Mouse (Mus musculus) embryonic facial prominence, embryonic 11.5 days (tissue): Measurements from ENCODE around the gene Zyg11a. TPM values are rescaled to one million over a fixed set of nuclear protein-coding genes. Genes with fewer than 3 reads are reported as not detected.
"Not testable (repeated sequence)": the region's sequence is repeated elsewhere in the genome, so short reads cannot be mapped to it uniquely, and the experiment has no call there.

Experiments
- ATAC-seq: fragments of 200-750 bp; cut with Nextera tagmentation; replicated peaks from 2 replicates; pipeline ENCODE4 v1.8.0; 2017; ENCODE audit warnings: low read depth; ENCODE audit not compliant: insufficient number of reproducible peaks, low FRiP score, low TSS enrichment
- DNase-seq: peaks from one replicate; pipeline ENCODE4 v3.0.0-alpha.2; 2015; ENCODE audit warnings: low spot score
- H3K27ac ChIP-seq: fragments of 300-500 bp; sonication (generic); replicated peaks from 2 replicates; pipeline ENCODE4 v1.5.1; 2014; ENCODE audit warnings: mild to moderate bottlenecking, low read depth, low read length, control low read depth
- H3K27me3 ChIP-seq: fragments of 300-500 bp; sonication (generic); 2 replicates; pipeline ENCODE4 v1.6.1; 2014; ENCODE audit warnings: mild to moderate bottlenecking, low read length, moderate library complexity, mixed read lengths; ENCODE audit not compliant: control insufficient read depth, insufficient read depth
- H3K36me3 ChIP-seq: fragments of 300-500 bp; sonication (generic); replicated peaks from 2 replicates; pipeline ENCODE4 v1.6.1; 2014; ENCODE audit warnings: low read depth, mild to moderate bottlenecking, low read length, moderate library complexity, mixed read lengths; ENCODE audit not compliant: control insufficient read depth, insufficient read depth
- H3K4me1 ChIP-seq: fragments of 300-500 bp; sonication (generic); 2 replicates; pipeline ENCODE4 v1.6.1; 2014; ENCODE audit warnings: low read length, mixed read lengths; ENCODE audit not compliant: control insufficient read depth, insufficient read depth
- H3K4me2 ChIP-seq: fragments of 300-500 bp; sonication (generic); 2 replicates; pipeline ENCODE4 v1.6.1; 2014; ENCODE audit warnings: low read depth, mild to moderate bottlenecking, control low read depth, low read length, moderate library complexity
- H3K4me3 ChIP-seq: fragments of 300-500 bp; sonication (generic); 2 replicates; pipeline ENCODE4 v1.5.1; 2014; ENCODE audit warnings: low read depth, low read length, control low read depth
- H3K9ac ChIP-seq: fragments of 300-500 bp; sonication (generic); replicated peaks from 2 replicates; pipeline ENCODE4 v1.6.1; 2014; ENCODE audit warnings: mild to moderate bottlenecking, control low read depth, low read length
- H3K9me3 ChIP-seq: fragments of 300-500 bp; sonication (generic); replicated peaks from 2 replicates; pipeline ENCODE4 v1.6.1; 2016; ENCODE audit warnings: mild to moderate bottlenecking, low read length, inconsistent platforms, mixed read lengths; ENCODE audit not compliant: control insufficient read depth
- WGBS: fragments of 180-500 bp; shearing (Covaris S2); extraction: QIAGEN DNeasy Blood & Tissue Kit; methylation state at CpG from one replicate; pipeline ENCODE4 v1.1.7; 2014; 5-methylcytosine and 5-hydroxymethylcytosine counted together
- polyA plus RNA-seq: library from polyadenylated mRNA; unstranded; fragments of >200 nt; fragmentation: Nextera tagmentation; extraction: Ambion mirVana; gene quantifications from 2 replicates; pipeline ENCODE4 v1.2.1, GENCODE M21; 2014

Zyg11a gene
- polyA plus RNA-seq, 1 experiment from 2014 or later, result not detected

DNA sequence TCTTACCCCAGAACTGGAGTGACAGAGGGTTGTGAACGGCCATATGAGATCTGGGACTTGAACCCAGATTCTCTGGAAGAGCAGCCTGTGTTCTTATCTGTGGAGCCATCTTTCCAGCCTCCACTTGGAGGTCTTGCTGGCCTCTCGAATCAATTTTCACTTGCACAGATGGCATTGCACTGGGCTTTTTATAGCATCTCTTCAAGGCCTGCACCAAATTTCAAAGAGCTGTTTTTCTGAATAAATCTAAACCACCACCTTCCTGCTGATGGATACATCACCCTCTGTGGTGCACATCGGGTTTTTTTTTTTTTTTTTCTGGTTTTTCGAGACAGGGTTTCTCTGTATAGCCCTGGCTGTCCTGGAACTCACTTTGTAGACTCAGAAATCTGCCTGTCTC is 51.0 kb downstream of the Zyg11a start:
- Histone ChIP-seq H3K27ac (no peak overlapping the region), H3K9me3 (no peaks in the 10 kb centered on the region), H3K4me2 (no peak overlapping the region), H3K4me3 (no peak overlapping the region), H3K27me3 (no peaks in the 10 kb centered on the region), H3K36me3 (no peaks in the 10 kb centered on the region), H3K4me1 (peaks cover 3% of the 10 kb centered on the region; the same call in 1 of the 2 replicates), H3K9ac (no peak overlapping the region)
- DNase-seq, result no peak
- 88% methylated on average over 4 of the region's 4 CpGs for WGBS
- ATAC-seq, result no peak

DNA sequence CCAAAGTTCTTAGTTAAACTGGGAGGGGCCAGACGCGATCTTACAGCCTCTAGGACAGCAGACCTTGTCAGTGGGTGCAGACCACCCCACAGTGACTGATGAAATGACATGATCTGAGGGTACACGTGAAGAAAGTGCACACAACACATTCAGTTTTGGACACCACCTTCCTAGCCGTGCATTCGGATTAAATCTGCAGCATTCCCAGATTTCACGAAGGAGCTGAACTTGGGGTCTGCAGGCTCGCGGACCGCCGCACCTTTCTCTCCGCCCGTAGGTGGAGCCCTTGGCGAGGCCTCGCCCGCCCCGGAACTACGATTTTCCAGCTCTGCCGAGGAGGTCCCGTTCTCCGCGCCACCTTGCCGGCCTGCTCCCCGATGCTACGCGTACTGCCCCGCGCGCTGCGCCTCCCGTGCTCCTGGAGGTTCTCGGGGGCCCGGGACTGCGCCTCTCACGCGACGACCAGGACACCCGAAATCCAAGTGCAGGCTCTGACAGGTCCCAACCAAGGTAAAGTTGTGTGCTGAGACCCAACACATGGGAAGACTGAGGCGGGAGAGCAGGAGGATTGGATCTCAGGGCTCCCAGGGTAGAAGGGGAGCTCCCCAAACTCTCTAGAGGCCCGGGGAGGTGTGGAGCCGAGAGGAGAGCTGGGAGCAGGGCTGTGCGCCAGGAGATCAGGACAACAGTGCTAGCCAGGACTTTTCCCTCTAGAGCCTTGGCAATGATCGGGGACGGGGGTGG is 52.5 kb downstream of the Zyg11a start, which contains the start of gene Echdc2:
Echdc2 (plus strand) TSS at position 286 of the 744 bp plus-strand sequence.
- Histone ChIP-seq H3K9ac (peak within 1 kb of the TSS; percentile 77), H3K4me1 (peaks cover 3% of the 10 kb centered on the region; the same call in 1 of the 2 replicates), H3K36me3 (no peaks in the 10 kb centered on the region), H3K27me3 (no peaks in the 10 kb centered on the region), H3K4me2 (peak within 1 kb of the TSS; percentile 97), H3K9me3 (no peaks in the 10 kb centered on the region), H3K4me3 (peak within 1 kb of the TSS; percentile 61), H3K27ac (no peak within 1 kb of the TSS)
- peak; percentile 79 for DNase-seq
- WGBS, result 1% methylated on average over 41 of the region's 43 CpGs
- ATAC-seq, result peak; percentile 29; the same call in 1 of the 2 replicates

DNA sequence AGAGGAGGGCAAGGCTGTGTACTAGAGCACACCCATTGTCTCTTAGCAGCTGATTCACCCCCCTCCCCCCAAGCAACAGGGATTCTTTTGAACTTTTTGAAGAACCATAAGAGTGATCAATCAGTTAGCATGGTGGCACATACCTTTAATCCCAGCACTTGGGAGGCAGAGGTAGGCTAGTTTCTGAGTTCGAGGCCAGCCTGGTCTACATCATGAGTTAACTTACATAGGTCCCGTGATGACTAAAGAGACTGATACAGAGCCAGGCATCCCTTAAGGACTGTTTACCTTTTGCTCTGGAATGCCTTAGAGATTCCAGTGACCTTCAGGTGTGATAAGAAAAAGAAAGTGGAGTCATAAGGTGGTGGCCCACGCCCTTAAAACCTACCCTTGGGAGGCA is 54.6 kb downstream of the Zyg11a start:
- no peaks in the 10 kb centered on the region for H3K36me3 ChIP-seq
- H3K27ac ChIP-seq, result no peak overlapping the region
- no peak overlapping the region for H3K4me3 ChIP-seq
- H3K9me3 ChIP-seq, result no peaks in the 10 kb centered on the region
- no peak overlapping the region for H3K4me2 ChIP-seq
- ATAC-seq (no peak), DNase-seq (no peak)
- WGBS, result 85% methylated on average over 3 of the region's 3 CpGs
- H3K4me1 ChIP-seq, result peaks cover 3% of the 10 kb centered on the region; the same call in 1 of the 2 replicates
- H3K9ac ChIP-seq, result no peak overlapping the region
- no peaks in the 10 kb centered on the region for H3K27me3 ChIP-seq

DNA sequence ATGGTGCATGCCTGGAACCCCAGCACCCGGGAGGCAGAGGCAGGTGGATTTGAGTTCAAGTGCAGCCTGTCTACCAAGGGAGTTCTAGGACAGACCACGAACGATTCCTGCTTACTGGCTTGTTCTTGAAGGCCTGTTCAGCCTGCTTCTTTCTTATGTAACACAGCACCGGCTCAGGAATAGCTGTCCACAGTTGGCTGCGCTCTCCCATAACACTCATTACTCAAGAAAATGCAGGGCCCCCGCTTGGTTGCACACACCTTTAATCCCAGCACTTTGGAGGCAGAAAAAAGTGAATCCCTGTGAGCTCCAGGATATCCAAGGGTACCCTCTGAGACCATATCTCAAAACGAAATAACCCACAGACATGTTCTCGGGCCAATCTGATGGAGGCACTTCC is 55.9 kb downstream of the Zyg11a start:
- WGBS, result 89% methylated on average over 8 of the region's 8 CpGs
- peaks cover 3% of the 10 kb centered on the region; the same call in 1 of the 2 replicates for H3K4me1 ChIP-seq
- no peak overlapping the region for H3K4me3 ChIP-seq
- H3K9ac ChIP-seq, result no peak overlapping the region
- H3K9me3 ChIP-seq, result no peaks in the 10 kb centered on the region
- no peaks in the 10 kb centered on the region for H3K36me3 ChIP-seq
- no peak overlapping the region for H3K27ac ChIP-seq
- DNase-seq (no peak), ATAC-seq (no peak)
- H3K4me2 ChIP-seq, result no peak overlapping the region
- H3K27me3 ChIP-seq, result no peaks in the 10 kb centered on the region

DNA sequence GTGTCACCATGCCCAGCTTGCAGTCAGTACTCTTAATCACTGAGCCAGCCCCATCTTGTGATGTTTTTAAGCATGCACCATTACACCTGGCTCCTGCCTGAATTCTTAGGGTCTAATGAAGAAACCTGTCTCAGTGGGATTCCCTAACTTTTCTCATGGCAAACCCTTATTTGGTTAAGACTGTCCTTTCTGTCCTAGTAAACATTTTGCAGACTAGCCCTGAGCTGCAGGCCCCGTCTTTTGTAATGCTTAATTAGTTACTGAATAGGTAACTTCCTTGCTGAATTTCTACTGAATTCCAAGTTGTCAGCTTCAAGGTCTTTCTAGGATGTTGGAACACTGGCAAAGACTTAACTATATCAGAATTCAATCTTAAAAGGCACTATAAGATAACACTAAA is 62.7 kb downstream of the Zyg11a start:
- not testable (repeated sequence) for ATAC-seq, H3K36me3 ChIP-seq, H3K27me3 ChIP-seq, H3K4me3 ChIP-seq, H3K4me1 ChIP-seq, H3K9ac ChIP-seq, H3K27ac ChIP-seq, H3K4me2 ChIP-seq, H3K9me3 ChIP-seq, DNase-seq
- 78% methylated on average over 1 of the region's 1 CpGs for WGBS

DNA sequence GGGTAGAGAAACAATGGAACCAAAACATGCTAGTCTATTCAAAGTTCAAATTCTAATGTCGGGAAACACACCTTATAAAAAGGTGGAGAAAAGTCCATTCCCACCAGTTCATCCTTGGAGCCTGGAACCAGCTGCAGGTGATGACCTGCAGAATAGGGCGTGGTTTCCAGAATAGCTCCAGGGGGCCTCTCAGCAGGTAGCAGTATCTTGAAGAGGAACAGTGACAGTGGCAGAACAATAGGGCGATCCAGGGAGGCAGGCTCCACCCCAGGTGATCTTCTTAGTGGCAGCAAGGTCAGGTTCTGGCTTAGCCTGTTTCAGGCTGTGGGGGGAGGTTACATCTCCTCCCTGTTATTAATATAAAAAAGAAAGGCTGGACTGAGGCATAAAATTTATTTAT is 72.3 kb downstream of the Zyg11a start:
- 40% methylated on average over 3 of the region's 3 CpGs for WGBS
- not testable (repeated sequence) for DNase-seq, H3K27ac ChIP-seq, H3K4me3 ChIP-seq, H3K9me3 ChIP-seq, H3K36me3 ChIP-seq, H3K4me2 ChIP-seq, H3K4me1 ChIP-seq, H3K9ac ChIP-seq, H3K27me3 ChIP-seq, ATAC-seq

DNA sequence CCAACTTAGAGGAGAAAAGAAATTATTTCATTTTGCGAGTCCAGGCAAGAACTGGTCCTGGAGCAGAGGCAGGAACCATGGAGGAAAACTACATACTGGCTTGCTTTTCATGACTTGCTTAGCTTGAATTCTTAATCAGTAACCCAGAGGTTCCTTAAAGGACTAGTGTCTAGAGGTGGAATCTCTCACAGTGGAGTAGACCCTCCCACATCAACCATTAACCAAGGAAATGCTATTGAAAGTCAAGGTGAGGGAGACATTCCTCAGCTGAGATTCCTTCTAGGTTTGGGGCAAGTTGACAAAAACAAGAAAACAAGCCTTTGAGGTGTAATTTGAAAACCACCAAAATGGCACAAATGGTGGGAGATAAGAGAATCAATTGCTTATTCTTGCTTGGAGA is 73.0 kb downstream of the Zyg11a start, which contains the start of gene Scp2:
Scp2 (minus strand) TSS at position 119 of the 400 bp plus-strand sequence.
- Histone ChIP-seq H3K27me3 (no peaks in the 10 kb centered on the region), H3K36me3 (no peaks in the 10 kb centered on the region), H3K9ac (no peak within 1 kb of the TSS), H3K9me3 (no peaks in the 10 kb centered on the region), H3K27ac (no peak within 1 kb of the TSS), H3K4me3 (no peak within 1 kb of the TSS), H3K4me1 (no peaks in the 10 kb centered on the region), H3K4me2 (no peak within 1 kb of the TSS)
- ATAC-seq (no peak), DNase-seq (no peak)
- 80% methylated on average over 1 of the region's 1 CpGs for WGBS

DNA sequence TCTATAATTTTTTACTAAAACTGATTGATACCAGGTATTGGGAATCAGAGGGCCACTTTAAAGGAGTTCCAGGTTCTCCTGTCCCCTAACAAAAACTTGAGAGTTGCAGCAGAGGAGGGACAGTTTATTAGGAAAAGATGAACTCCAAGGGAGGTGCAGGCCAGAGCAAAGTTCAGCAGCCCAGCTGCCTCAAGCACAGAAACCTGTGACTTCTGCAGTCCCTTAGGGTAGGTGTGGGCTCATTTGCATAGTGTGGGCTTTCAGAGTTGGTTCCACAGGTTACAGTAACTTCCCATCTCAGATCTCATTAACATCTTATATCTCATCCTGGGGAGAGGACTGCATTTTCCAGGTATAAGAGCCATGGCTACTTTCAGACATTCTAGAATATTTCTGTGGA is 74.1 kb downstream of the Zyg11a start:
- H3K36me3 ChIP-seq, result no peaks in the 10 kb centered on the region
- ATAC-seq, result no peak
- H3K9ac ChIP-seq, result no peak overlapping the region
- no peak for DNase-seq
- no peaks in the 10 kb centered on the region for H3K27me3 ChIP-seq
- no peak overlapping the region for H3K4me3 ChIP-seq
- H3K27ac ChIP-seq, result no peak overlapping the region
- H3K4me2 ChIP-seq, result no peak overlapping the region
- no peaks in the 10 kb centered on the region for H3K4me1 ChIP-seq
- H3K9me3 ChIP-seq, result no peaks in the 10 kb centered on the region
